Mouse (Mus musculus): ENCODE results near the gene Mmd2.

DNA sequence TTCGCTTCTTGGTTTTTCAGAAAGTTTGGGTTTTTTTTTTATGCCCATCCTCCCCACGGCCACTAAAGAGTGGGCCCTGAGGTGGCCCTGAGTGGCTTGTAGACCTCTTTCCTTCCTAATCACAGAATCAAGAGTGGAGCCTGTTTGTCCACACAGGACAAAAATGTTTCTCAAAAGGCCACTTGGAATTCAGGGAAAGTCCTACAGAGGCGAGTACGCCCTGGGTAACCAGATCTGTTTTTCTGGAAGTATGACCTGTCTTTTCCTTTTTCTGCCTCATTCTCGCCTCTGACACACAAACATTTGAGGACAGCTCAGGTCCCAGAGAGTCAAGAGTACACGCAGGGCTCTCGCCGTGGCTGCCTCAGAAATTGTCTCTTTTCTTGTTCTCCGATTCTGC, 59.2 kb downstream of the Mmd2 start:
- TF ChIP-seq GATA1 (IDR thresholded peaks at IDR 0.05; ENCODE audit: borderline replicate concordance, low read length) (no peak), FLI1 (IDR thresholded peaks at IDR 0.05; ENCODE audit: low read length) (no peak)

Data from megakaryocyte, embryonic 14.5 days (primary cell).